Mouse (Mus musculus) ES-Bruce4 (cell line): ENCODE results near the gene Rab39. TPM values are rescaled to one million over a fixed set of nuclear protein-coding genes. Genes with fewer than 3 reads are reported as not detected.

Source experiments
- H3K27ac ChIP-seq: 2 replicates; pipeline ENCODE4 v1.5.1; 2012; ENCODE audit warnings: low read length, inconsistent platforms; ENCODE audit not compliant: insufficient read depth
- H3K27me3 ChIP-seq: 2 replicates; pipeline ENCODE4 v1.6.1; 2012; ENCODE audit warnings: mild to moderate bottlenecking, low read length, inconsistent platforms; ENCODE audit not compliant: control insufficient read depth, poor library complexity, insufficient read depth, severe bottlenecking
- H3K36me3 ChIP-seq: 2 replicates; pipeline ENCODE4 v1.6.1; 2012; ENCODE audit warnings: inconsistent platforms, mild to moderate bottlenecking, low read length, moderate library complexity; ENCODE audit not compliant: control insufficient read depth, poor library complexity, insufficient read depth, severe bottlenecking
- H3K4me1 ChIP-seq: one replicate; pipeline ENCODE4 v1.8.1; 2011; ENCODE audit warnings: low read length; ENCODE audit not compliant: control insufficient read depth, insufficient read depth
- H3K4me3 ChIP-seq: 2 replicates; pipeline ENCODE4 v1.5.1; 2011; ENCODE audit warnings: low read depth, mild to moderate bottlenecking, low read length
- H3K9ac ChIP-seq: 2 replicates; pipeline ENCODE4 v1.6.1; 2012; ENCODE audit warnings: low read depth, mild to moderate bottlenecking, inconsistent platforms; ENCODE audit not compliant: poor library complexity, severe bottlenecking
- H3K9me3 ChIP-seq: replicated peaks from 2 replicates; pipeline ENCODE4 v1.6.1; 2012; ENCODE audit warnings: mild to moderate bottlenecking, low read length, inconsistent platforms; ENCODE audit not compliant: control insufficient read depth, poor library complexity, insufficient read depth, severe bottlenecking
- CTCF ChIP-seq: IDR thresholded peaks from one replicate; pipeline ENCODE4 v1.8.1; 2011; ENCODE audit warnings: low read depth, low read length
- EP300 ChIP-seq: IDR thresholded peaks from 2 replicates; pipeline ENCODE4 v1.6.1; 2011; ENCODE audit warnings: low read depth, low read length; ENCODE audit not compliant: insufficient read depth
- POLR2A ChIP-seq: IDR thresholded peaks from one replicate; pipeline ENCODE4 v1.8.1; 2011; ENCODE audit warnings: low read length; ENCODE audit not compliant: insufficient read depth
- polyA plus RNA-seq: library from polyadenylated mRNA; stranded (reverse); fragments of >200 nt; gene quantifications from 2 replicates; pipeline ENCODE4 v1.2.4, GENCODE M21; 2011; ENCODE audit warnings: low read depth; ENCODE audit not compliant: missing spikeins, insufficient read depth, insufficient read length

Gene Rab39
- 1.3 and 1.6 TPM in 2 replicates for polyA plus RNA-seq

DNA sequence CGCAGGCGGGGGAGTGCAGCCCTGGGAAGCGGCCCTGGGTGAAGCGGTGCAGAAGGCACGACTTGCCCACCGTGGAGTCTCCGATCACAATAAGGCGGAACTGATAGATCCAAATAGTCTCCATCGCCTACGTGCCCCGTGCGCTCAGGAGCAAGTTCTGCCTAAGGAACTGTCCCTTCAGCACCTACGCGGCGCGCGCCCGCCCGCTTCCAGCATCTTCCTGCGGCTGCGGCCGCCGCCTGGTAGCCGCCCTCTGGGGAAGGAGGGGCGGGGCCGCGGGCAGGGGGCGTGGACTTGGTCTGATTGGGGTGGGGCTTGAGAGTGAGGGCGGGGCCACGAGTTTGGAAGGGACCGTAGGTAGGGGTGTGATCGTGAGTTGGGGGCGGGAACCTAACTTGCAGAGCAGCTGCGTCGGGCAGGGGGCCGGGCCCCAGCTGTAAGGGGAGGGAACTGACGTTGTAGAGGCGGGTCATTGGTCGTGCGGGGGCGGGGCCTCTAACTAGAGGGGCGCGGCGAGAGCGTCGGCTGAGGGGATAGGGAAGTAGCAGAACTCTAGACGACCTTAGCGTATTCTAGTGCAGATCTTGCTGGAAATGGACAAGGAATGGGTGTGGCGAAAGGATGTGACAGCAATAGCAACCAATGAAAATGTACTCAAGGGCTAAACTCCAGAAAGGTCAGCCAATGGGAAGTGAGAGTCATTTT, at the start of gene Rab39:
Gene Rab39, minus strand, starts transcription at position 241 of the 705 bp plus-strand sequence.
- Histone ChIP-seq H3K27me3 (no peaks in the 10 kb centered on the region), H3K9ac (peak within 1 kb of the TSS; percentile 51), H3K27ac (peak within 1 kb of the TSS; percentile 37), H3K4me1 (no peaks in the 10 kb centered on the region), H3K9me3 (no peaks in the 10 kb centered on the region), H3K4me3 (peak within 1 kb of the TSS; percentile 95), H3K36me3 (no peaks in the 10 kb centered on the region)
- TF ChIP-seq EP300 (no peak; the same call in 1 of the 2 replicates), POLR2A (peak; percentile 39)

DNA sequence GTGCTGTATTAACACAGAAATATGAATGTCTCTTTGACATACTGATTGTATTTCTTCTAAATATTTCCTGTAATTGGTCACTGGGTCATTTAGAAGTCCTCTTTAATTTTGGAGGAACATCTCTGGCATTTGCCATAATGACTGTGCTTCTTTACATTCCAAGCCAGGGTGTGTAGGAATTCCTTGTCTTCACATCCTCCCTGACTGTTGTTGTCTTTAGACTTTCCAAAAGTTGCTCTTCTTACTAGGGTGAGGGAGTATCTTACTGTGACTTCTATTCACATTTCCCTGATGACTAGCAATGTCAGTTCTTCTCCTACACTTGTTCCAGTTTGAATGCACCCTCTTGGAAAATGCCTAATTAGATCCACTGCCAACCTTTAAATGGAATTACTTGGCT, 48.8 kb upstream of the Rab39 start:
- Histone ChIP-seq H3K9me3 (no peaks in the 10 kb centered on the region), H3K27ac (peak overlapping the region; percentile 87), H3K9ac (no peak overlapping the region), H3K4me1 (peaks cover 1% of the 10 kb centered on the region), H3K27me3 (no peaks in the 10 kb centered on the region), H3K36me3 (no peaks in the 10 kb centered on the region), H3K4me3 (no peak overlapping the region)
- TF ChIP-seq POLR2A = no peak
- TF ChIP-seq CTCF = no peak
- TF ChIP-seq EP300 = no peak

DNA sequence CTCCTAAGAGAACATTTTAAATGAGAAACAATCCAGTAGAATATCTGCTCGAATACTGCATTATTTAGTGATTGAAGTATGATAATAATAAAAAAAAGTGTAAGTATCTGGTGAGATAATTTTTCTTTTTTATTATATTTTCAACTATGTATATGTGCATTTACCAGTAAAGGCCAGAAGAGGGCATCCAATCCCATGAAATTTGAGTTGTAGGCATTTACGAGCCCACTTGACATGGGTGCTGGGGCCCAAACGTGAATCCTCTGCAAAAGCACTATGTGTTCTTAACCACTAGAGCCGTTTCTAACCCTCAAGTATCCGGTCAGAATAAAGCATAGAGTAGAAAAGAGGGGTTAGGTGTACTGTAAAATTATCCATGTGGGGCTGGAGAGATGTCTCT, 44.9 kb upstream of the Rab39 start:
- Histone ChIP-seq H3K27me3 (no peaks in the 10 kb centered on the region), H3K27ac (no peak overlapping the region), H3K4me3 (no peak overlapping the region), H3K4me1 (no peaks in the 10 kb centered on the region), H3K36me3 (no peaks in the 10 kb centered on the region), H3K9me3 (peaks cover 2% of the 10 kb centered on the region), H3K9ac (no peak overlapping the region)
- TF ChIP-seq CTCF = peak; percentile 5
- no peak for TF ChIP-seq EP300
- TF ChIP-seq POLR2A = no peak

DNA sequence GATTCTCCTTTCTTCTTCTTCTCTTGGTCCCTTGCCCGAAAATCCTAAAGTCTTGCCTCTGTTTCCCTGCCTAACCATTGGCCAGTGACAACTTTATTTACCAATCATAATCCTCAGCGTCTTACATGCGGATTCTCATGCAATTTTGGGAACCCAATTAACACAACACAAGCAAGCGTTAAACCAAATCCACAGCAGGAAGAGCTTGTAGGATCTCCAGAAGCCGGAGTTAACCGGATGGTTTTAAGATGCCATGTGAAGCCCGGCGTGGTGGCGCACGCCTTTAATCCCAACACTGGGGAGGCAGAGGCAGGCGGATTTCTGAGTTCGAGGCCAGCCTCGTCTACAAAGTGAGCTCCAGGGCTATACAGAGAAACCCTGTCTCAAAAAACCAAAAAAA, 44.4 kb upstream of the Rab39 start:
- H3K27me3 ChIP-seq = no peaks in the 10 kb centered on the region
- TF ChIP-seq POLR2A (no peak), EP300 (no peak), CTCF (no peak)
- H3K27ac ChIP-seq = no peak overlapping the region

DNA sequence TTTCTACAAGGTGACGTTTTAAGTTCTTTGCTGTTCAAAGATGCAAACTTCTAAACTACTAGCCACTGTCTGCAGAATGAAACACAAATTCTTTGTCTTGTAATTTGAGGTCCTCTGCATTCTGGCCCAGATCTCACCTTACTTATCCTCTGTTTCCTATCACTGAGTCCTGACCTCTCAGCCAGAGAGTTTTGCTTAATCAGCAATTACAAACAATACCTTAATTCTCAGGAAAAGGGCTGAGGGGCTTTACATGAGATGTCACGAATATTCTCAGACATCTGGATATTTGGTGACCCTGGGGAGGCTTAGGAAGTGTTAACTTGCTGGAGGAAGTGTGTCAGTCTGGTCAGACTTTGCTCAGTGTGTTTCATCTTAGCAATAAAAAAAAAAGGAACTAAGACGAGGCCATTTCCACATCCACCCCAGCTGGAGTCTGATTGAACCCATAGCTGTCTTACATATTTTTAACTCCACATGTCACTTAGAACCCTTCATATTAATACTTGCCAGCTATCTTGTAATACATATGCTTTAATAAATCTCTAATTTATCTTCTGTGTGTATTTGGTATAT, 34.9 kb upstream of the Rab39 start:
- Histone ChIP-seq H3K4me1 (no peaks in the 10 kb centered on the region), H3K9me3 (peaks cover 5% of the 10 kb centered on the region; the same call in 1 of the 2 replicates), H3K9ac (no peak overlapping the region), H3K36me3 (no peaks in the 10 kb centered on the region), H3K27ac (no peak overlapping the region), H3K27me3 (no peaks in the 10 kb centered on the region), H3K4me3 (no peak overlapping the region)
- no peak for TF ChIP-seq CTCF

More for the DNA sequence above, 44.4 kb upstream of the Rab39 start:
- no peak overlapping the region for H3K4me3 ChIP-seq
- no peaks in the 10 kb centered on the region for H3K4me1 ChIP-seq
- H3K9ac ChIP-seq = no peak overlapping the region
- H3K9me3 ChIP-seq = peaks cover 7% of the 10 kb centered on the region
- H3K36me3 ChIP-seq = no peaks in the 10 kb centered on the region

DNA sequence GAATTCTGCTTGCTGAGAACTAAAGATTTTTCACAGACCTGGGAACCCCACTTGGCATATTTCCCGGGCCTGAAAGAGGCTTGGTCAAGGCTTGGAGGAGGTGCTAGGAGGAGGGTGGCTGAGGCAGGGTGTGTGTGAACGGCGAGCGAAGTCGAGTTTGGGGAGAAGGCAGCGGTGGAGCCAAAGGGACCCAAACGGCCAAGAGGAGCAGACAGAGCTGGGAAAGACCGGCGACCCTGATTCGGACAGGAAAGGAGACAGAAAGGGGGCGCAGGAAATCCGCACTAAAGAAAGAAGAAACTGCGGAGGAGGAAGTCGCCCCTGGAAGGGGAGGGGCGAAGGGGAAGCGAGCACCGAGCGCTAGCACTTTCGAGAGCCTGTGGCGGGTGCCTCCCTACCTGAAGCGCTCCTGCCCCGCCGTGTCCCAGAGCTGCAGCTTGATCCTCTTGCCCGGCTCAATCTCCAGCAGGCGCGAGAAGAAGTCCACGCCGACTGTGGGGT, 491 bp downstream of the Rab39 start:
- no peaks in the 10 kb centered on the region for H3K9me3 ChIP-seq
- no peaks in the 10 kb centered on the region for H3K4me1 ChIP-seq
- H3K9ac ChIP-seq = peak overlapping the region; percentile 51
- no peaks in the 10 kb centered on the region for H3K36me3 ChIP-seq
- TF ChIP-seq EP300 = no peak
- TF ChIP-seq CTCF = no peak
- no peak for TF ChIP-seq POLR2A
- peak overlapping the region; percentile 95 for H3K4me3 ChIP-seq
- H3K27me3 ChIP-seq = no peaks in the 10 kb centered on the region
- H3K27ac ChIP-seq = peak overlapping the region; percentile 37
